Comparison of ENCODE assay signal across 8 mouse cellular contexts in genomic region chr12:12940466-12941128, GRCm38 (mm10). TPM values are rescaled to one million over a fixed set of nuclear protein-coding genes. Genes with fewer than 3 reads are reported as not detected.
DNase-seq lines count a peak whose midpoint lies in the region; ATAC-seq and TF ChIP-seq lines count a peak whose summit lies in the region.

No protein-coding gene starts in this region.

- no peak overlapping the region for H3ac ChIP-seq in myocyte (ENCODE audit: control insufficient read depth, insufficient read length)

- TF ChIP-seq POLR2A in ES-Bruce4 (IDR thresholded peaks at IDR 0.05; ENCODE audit: insufficient read depth, low read length) (no peak), myocyte (IDR thresholded peaks at IDR 0.05; ENCODE audit: insufficient read length, low read depth) (no peak)

- no peak for TF ChIP-seq CTCF in ES-Bruce4 (IDR thresholded peaks at IDR 0.05; ENCODE audit: low read depth, low read length)
- TF ChIP-seq CTCF in hindbrain, postnatal 0 days (IDR thresholded peaks at IDR 0.05; ENCODE audit: low read depth): no peak

- peak; percentile 41 for DNase-seq in adrenal gland, postnatal 10 days
- peak; percentile 74 for DNase-seq in hindbrain, postnatal 0 days (ENCODE audit: low spot score)
- peak; percentile 70 for DNase-seq in limb, embryonic 10.5 days (ENCODE audit: low spot score)
- peak; percentile 42 for DNase-seq in thymus, postnatal 0 days (ENCODE audit: low spot score)
- no peak for DNase-seq in natural killer cell, adult 2 months (ENCODE audit: low spot score in 2 of 2)

- H3K4me1 ChIP-seq in ES-Bruce4 (ENCODE audit: control insufficient read depth, insufficient read depth, low read length): peaks cover 7% of the 10 kb centered on the region
- H3K4me1 ChIP-seq in forebrain, embryonic 13.5 days: peaks cover 26% of the 10 kb centered on the region
- no peaks in the 10 kb centered on the region for H3K4me1 ChIP-seq in hindbrain, postnatal 0 days (ENCODE audit: insufficient read depth, low read length)
- peaks cover 35% of the 10 kb centered on the region for H3K4me1 ChIP-seq in limb, embryonic 10.5 days

- H3K27me3 ChIP-seq in ES-Bruce4 (ENCODE audit: control insufficient read depth, insufficient read depth, low read length, poor library complexity, severe bottlenecking) (no peaks in the 10 kb centered on the region), myocyte (ENCODE audit: control insufficient read depth, insufficient read depth, insufficient read length) (peaks cover 6% of the 10 kb centered on the region)
- no peaks in the 10 kb centered on the region for H3K27me3 ChIP-seq in forebrain, embryonic 13.5 days
- H3K27me3 ChIP-seq in hindbrain, postnatal 0 days (ENCODE audit: insufficient read depth, low read length): no peaks in the 10 kb centered on the region
- H3K27me3 ChIP-seq in limb, embryonic 10.5 days (ENCODE audit: low read depth, poor library complexity, severe bottlenecking): no peaks in the 10 kb centered on the region

- peak overlapping the region; percentile 65; the same call in 1 of the 2 replicates for H3K27ac ChIP-seq in ES-Bruce4 (ENCODE audit: insufficient read depth, low read length)
- peak overlapping the region; percentile 97 for H3K27ac ChIP-seq in forebrain, embryonic 13.5 days
- H3K27ac ChIP-seq in hindbrain, postnatal 0 days: peak overlapping the region; percentile 92
- peak overlapping the region; percentile 96 for H3K27ac ChIP-seq in limb, embryonic 10.5 days

- no peaks in the 10 kb centered on the region for H3K9me3 ChIP-seq in ES-Bruce4 (replicated peaks; ENCODE audit: control insufficient read depth, insufficient read depth, low read length, poor library complexity, severe bottlenecking)
- H3K9me3 ChIP-seq in forebrain, embryonic 13.5 days (replicated peaks): no peaks in the 10 kb centered on the region
- H3K9me3 ChIP-seq in hindbrain, postnatal 0 days (ENCODE audit: low read length): no peaks in the 10 kb centered on the region
- H3K9me3 ChIP-seq in limb, embryonic 10.5 days (replicated peaks): no peaks in the 10 kb centered on the region

- peak; percentile 72; the same call in 1 of the 2 replicates for TF ChIP-seq EP300 in ES-Bruce4 (IDR thresholded peaks at IDR 0.05; ENCODE audit: insufficient read depth, low read depth, low read length)

- no peaks in the 10 kb centered on the region for H3K79me2 ChIP-seq in myocyte (ENCODE audit: control insufficient read depth, insufficient read depth)

- under 1% methylated on average over 13 of the region's 13 CpGs for WGBS in forebrain, embryonic 13.5 days
- WGBS in hindbrain, postnatal 0 days: 1% methylated on average over 13 of the region's 13 CpGs
- WGBS in limb, embryonic 10.5 days: 0% methylated on average over 13 of the region's 13 CpGs

- ATAC-seq in forebrain, embryonic 13.5 days: peak; percentile 4; the same call in 1 of the 2 replicates
- peak; percentile 28 for ATAC-seq in hindbrain, postnatal 0 days

- peak overlapping the region; percentile 91 for H3K4me3 ChIP-seq in ES-Bruce4 (ENCODE audit: low read depth, low read length)
- peak overlapping the region; percentile 98 for H3K4me3 ChIP-seq in forebrain, embryonic 13.5 days
- H3K4me3 ChIP-seq in hindbrain, postnatal 0 days (ENCODE audit: low read length): peak overlapping the region; percentile 87
- H3K4me3 ChIP-seq in limb, embryonic 10.5 days: peak overlapping the region; percentile 82
- peak overlapping the region; percentile 24 for H3K4me3 ChIP-seq in myocyte

- H3K4me2 ChIP-seq in forebrain, embryonic 13.5 days: peak overlapping the region; percentile 91
- peak overlapping the region; percentile 92 for H3K4me2 ChIP-seq in hindbrain, postnatal 0 days (ENCODE audit: low read depth, low read length)
- peak overlapping the region; percentile 84 for H3K4me2 ChIP-seq in myocyte (ENCODE audit: low read depth)

- peaks cover 41% of the 10 kb centered on the region for H3K36me3 ChIP-seq in ES-Bruce4 (ENCODE audit: control insufficient read depth, insufficient read depth, low read length, poor library complexity, severe bottlenecking)
- peaks cover 33% of the 10 kb centered on the region for H3K36me3 ChIP-seq in forebrain, embryonic 13.5 days (ENCODE audit: poor library complexity, severe bottlenecking)
- H3K36me3 ChIP-seq in hindbrain, postnatal 0 days (ENCODE audit: insufficient read depth, low read length): peaks cover 13% of the 10 kb centered on the region; the same call in 1 of the 2 replicates
- peaks cover 47% of the 10 kb centered on the region for H3K36me3 ChIP-seq in limb, embryonic 10.5 days
- no peaks in the 10 kb centered on the region for H3K36me3 ChIP-seq in myocyte (ENCODE audit: control insufficient read depth, insufficient read depth)

- H3K9ac ChIP-seq in ES-Bruce4 (ENCODE audit: low read depth, poor library complexity, severe bottlenecking): peak overlapping the region; percentile 93
- H3K9ac ChIP-seq in forebrain, embryonic 13.5 days: peak overlapping the region; percentile 99
- peak overlapping the region; percentile 93 for H3K9ac ChIP-seq in hindbrain, postnatal 0 days (replicated peaks; ENCODE audit: low read length)

TF ChIP-seq in myocyte, 11 proteins besides CTCF, POLR2A, EP300 and RAD21:
- no peak for TF ChIP-seq USF1 (IDR thresholded peaks at IDR 0.05; ENCODE audit: low read depth)
- no peak for TF ChIP-seq REST (IDR thresholded peaks at IDR 0.05; ENCODE audit: insufficient read depth, insufficient read length)
- no peak for TF ChIP-seq SRF (IDR thresholded peaks at IDR 0.05; ENCODE audit: control insufficient read depth, insufficient read length, low read depth)
- no peak for TF ChIP-seq TCF3 (IDR thresholded peaks at IDR 0.05; ENCODE audit: insufficient read length, low read depth)
- no peak for TF ChIP-seq POLR2AphosphoS2 (IDR thresholded peaks at IDR 0.05; ENCODE audit: insufficient read length, low read depth)
- TF ChIP-seq E2F4 (IDR thresholded peaks at IDR 0.05; ENCODE audit: insufficient read depth): no peak
- TF ChIP-seq MYOD1 (IDR thresholded peaks at IDR 0.05; ENCODE audit: control insufficient read depth in 1 of 3, insufficient read length in 2 of 3, low read depth in 2 of 3): no peak
- no peak for TF ChIP-seq CEBPB (IDR thresholded peaks at IDR 0.05; ENCODE audit: insufficient read depth, poor library complexity, severe bottlenecking)
- no peak for TF ChIP-seq TCF12 (IDR thresholded peaks at IDR 0.05; ENCODE audit: insufficient read depth, poor library complexity, severe bottlenecking)
- no peak for TF ChIP-seq MAX (IDR thresholded peaks at IDR 0.05; ENCODE audit: low read depth)
- TF ChIP-seq MYOG (IDR thresholded peaks at IDR 0.05; ENCODE audit: control insufficient read depth in 1 of 3, insufficient read depth in 1 of 3, insufficient read length in 2 of 3, low read depth in 2 of 3): no peak

RNA-seq across cellular contexts. Expression of gene Mycn, which starts 1.1 kb away (rescaled TPM):
- 75.0 and 78.6 TPM in 2 replicates for polyA plus RNA-seq in ES-Bruce4 (2011; ENCODE audit: insufficient read depth, insufficient read length, low read depth, missing spikeins)
- total RNA-seq in adrenal gland, postnatal 10 days (2021): 1 to 10 TPM; 8.3 to 9.5 TPM
- polyA plus RNA-seq in forebrain, embryonic 13.5 days (2015; fragmentation: Nextera tagmentation; extraction: Ambion mirVana): 110 and 114 TPM in 2 replicates
- 51.2 and 55.9 TPM in 2 replicates for total RNA-seq in hindbrain, postnatal 0 days (2014; rRNA removed)
- 40.0 and 44.1 TPM in 2 replicates for polyA plus RNA-seq in hindbrain, postnatal 0 days (2015; fragmentation: Nextera tagmentation; extraction: Ambion mirVana)
- 153 and 241 TPM in 2 replicates for polyA plus RNA-seq in limb, embryonic 10.5 days (2016; fragmentation: Nextera tagmentation; extraction: Ambion mirVana)
- 0.12 TPM for polyA plus RNA-seq in myocyte (2012; fragmentation: generic; extraction: Trizol)
- 10.4 TPM in 2 replicates for polyA plus RNA-seq in thymus, postnatal 0 days (2015; fragmentation: Nextera tagmentation; extraction: Ambion mirVana)

Comparison
In these comparisons a context has a peak if more than half of its experiments do, and no peak if none do; other contexts are left out.
1. H3K4me3 ChIP-seq: peak in every context shown above with its lines; median percentile 98 in forebrain, embryonic 13.5 days; 91 in ES-Bruce4; 87 in hindbrain, postnatal 0 days; 82 in limb, embryonic 10.5 days; 24 in myocyte.
2. DNase-seq: peak in adrenal gland, postnatal 10 days (single experiment), hindbrain, postnatal 0 days (single experiment), limb, embryonic 10.5 days (single experiment) and thymus, postnatal 0 days (single experiment); none in natural killer cell, adult 2 months (0 of 2).
3. RNA of gene Mycn, which starts 1.1 kb away (polyA plus RNA-seq): 153 to 241 TPM in limb, embryonic 10.5 days, 110 to 114 TPM in forebrain, embryonic 13.5 days, 75.0 to 78.6 TPM in ES-Bruce4, 40.0 to 44.1 TPM in hindbrain, postnatal 0 days and 10.4 TPM in thymus, postnatal 0 days; 0.12 TPM in myocyte (single experiment); every median in the first group is over 10 times any median in the second.
4. Peak in every context shown above with its lines, with median percentiles within 50 percentile points of each other: H3K27ac ChIP-seq, H3K9ac ChIP-seq and H3K4me2 ChIP-seq.